Mouse (Mus musculus) midbrain, embryonic 14.5 days (tissue): ENCODE measurements around the gene Tex264. TPM values are rescaled to one million over a fixed set of nuclear protein-coding genes. Genes with fewer than 3 reads are reported as not detected.

ENCODE experiments used
- ATAC-seq: fragments of 200-750 bp; cut with Nextera tagmentation; 2 replicates; pipeline ENCODE4 v1.8.0; 2017; ENCODE audit warnings: moderate number of reproducible peaks, moderate library complexity; ENCODE audit not compliant: low FRiP score, low TSS enrichment
- DNase-seq: peaks from one replicate; pipeline ENCODE4 v3.0.0-alpha.2; 2015
- H3K27ac ChIP-seq: fragments of 300-500 bp; sonication (generic); replicated peaks from 2 replicates; pipeline ENCODE4 v1.5.1; 2014; ENCODE audit warnings: mild to moderate bottlenecking, low read depth, low read length, moderate library complexity
- H3K27me3 ChIP-seq: fragments of 300-500 bp; sonication (generic); 2 replicates; pipeline ENCODE4 v1.6.1; 2014; ENCODE audit warnings: low read length, control low read depth, mixed read lengths; ENCODE audit not compliant: control insufficient read depth, insufficient read depth
- H3K36me3 ChIP-seq: fragments of 300-500 bp; sonication (generic); 2 replicates; pipeline ENCODE4 v1.6.1; 2014; ENCODE audit warnings: low read length, control low read depth; ENCODE audit not compliant: control insufficient read depth, insufficient read depth
- H3K4me1 ChIP-seq: fragments of 300-500 bp; sonication (generic); 2 replicates; pipeline ENCODE4 v1.6.1; 2014; ENCODE audit warnings: mild to moderate bottlenecking, antibody characterized with exemption, low read length, control low read depth; ENCODE audit not compliant: control insufficient read depth, insufficient read depth
- H3K4me2 ChIP-seq: fragments of 300-500 bp; sonication (generic); 2 replicates; pipeline ENCODE4 v1.6.1; 2014; ENCODE audit warnings: mild to moderate bottlenecking, low read length, moderate library complexity
- H3K4me3 ChIP-seq: fragments of 300-500 bp; sonication (generic); replicated peaks from 2 replicates; pipeline ENCODE4 v1.5.1; 2014; ENCODE audit warnings: low read depth, low read length
- H3K9ac ChIP-seq: fragments of 300-500 bp; sonication (generic); replicated peaks from 2 replicates; pipeline ENCODE4 v1.6.1; 2014; ENCODE audit warnings: mild to moderate bottlenecking, low read length, moderate library complexity
- H3K9me3 ChIP-seq: fragments of 300-500 bp; sonication (generic); 2 replicates; pipeline ENCODE4 v1.6.1; 2016; ENCODE audit warnings: low read length, control low read depth, mixed read lengths; ENCODE audit not compliant: control insufficient read depth
- WGBS: fragments of 180-500 bp; shearing (Covaris S2); extraction: QIAGEN DNeasy Blood & Tissue Kit; methylation state at CpG from one replicate; pipeline ENCODE4 v1.1.7; 2014; 5-methylcytosine and 5-hydroxymethylcytosine counted together
- polyA plus RNA-seq: library from polyadenylated mRNA; unstranded; fragments of >200 nt; fragmentation: Nextera tagmentation; extraction: Ambion mirVana; gene quantifications from 2 replicates; pipeline ENCODE4 v1.2.1, GENCODE M21; 2014

Gene Tex264
- 48.3 and 53.6 TPM in 2 replicates for polyA plus RNA-seq

DNA sequence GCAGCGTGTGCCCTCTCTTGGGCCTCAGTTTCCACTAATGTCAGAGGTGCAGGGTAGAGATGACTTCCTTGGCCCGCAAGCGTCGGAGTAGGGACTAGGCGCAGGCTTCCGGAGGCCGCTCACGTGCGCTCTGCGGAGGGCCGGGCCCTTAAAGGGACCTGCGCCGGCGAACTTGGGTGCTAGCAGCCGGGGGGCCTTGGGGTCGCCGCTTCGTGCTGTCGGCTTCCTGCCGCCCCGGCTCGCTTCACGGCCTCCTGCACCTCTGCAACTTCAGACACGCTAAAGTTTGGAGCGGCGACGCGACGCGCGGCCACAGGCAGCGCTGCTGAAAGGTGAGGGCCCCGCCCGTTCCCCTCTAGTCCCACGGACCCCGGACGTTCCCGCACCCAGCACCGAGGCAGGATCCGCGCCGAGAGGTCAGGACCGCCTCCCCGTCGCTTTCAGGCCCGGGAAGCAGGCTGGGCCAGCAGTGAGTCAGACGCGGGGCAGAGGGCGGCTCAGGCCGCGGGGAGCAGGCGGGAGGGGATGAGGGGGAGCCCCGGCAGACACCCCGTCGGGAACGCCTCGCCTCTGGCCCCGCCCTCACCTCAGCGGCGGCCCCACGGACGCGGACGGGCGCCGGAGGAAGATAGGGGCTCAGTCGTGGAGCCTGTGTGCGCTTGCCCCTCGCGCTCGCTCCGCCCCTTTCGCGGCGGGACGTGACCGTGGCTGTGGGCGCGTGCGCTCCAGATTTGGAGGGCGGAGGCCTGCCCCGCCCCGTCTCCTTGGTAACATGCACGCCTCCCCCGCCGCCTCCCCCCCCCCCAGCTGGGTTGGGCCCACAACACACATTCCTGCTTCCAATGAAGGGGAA lies at the start of gene Tex264:
TSS of gene Tex264 (minus strand) at position 679 of the 853 bp plus-strand sequence.
- under 1% methylated on average over 84 of the region's 86 CpGs for WGBS
- Histone ChIP-seq H3K4me3 (peak within 1 kb of the TSS; percentile 84), H3K36me3 (peaks cover 15% of the 10 kb centered on the region), H3K4me2 (peak within 1 kb of the TSS; percentile 96), H3K4me1 (peaks cover 14% of the 10 kb centered on the region), H3K9ac (peak within 1 kb of the TSS; percentile 79), H3K27me3 (no peaks in the 10 kb centered on the region), H3K9me3 (no peaks in the 10 kb centered on the region), H3K27ac (peak within 1 kb of the TSS; percentile 57)
- peak; percentile 90 for DNase-seq
- peak; percentile 85 for ATAC-seq

DNA sequence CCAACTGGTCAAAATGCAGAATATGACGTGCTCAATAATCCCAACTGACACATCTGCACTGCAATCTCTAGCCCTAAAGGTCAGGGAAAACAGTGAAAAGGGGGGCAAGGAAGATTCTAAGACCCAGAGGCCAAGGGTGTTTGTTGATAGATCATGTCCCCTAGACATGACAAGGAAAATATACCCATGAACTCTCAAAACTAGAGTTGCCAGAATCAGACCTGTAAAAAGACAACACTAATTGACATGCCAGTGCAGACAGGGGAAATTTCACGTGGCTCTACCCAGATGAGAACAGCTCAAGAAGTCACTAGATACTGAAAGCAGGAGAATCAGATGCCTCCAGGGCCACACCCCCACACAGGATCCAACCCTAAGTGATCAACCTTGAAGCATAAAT lies 48.0 kb upstream of the Tex264 start:
- no peak overlapping the region for H3K9ac ChIP-seq
- no peak for DNase-seq
- no peaks in the 10 kb centered on the region for H3K36me3 ChIP-seq
- ATAC-seq = no peak
- no peak overlapping the region for H3K27ac ChIP-seq
- H3K4me3 ChIP-seq = no peak overlapping the region
- H3K4me1 ChIP-seq = no peaks in the 10 kb centered on the region
- H3K4me2 ChIP-seq = no peak overlapping the region
- no peaks in the 10 kb centered on the region for H3K9me3 ChIP-seq
- no peaks in the 10 kb centered on the region for H3K27me3 ChIP-seq
- WGBS = 76% methylated on average over 2 of the region's 2 CpGs

DNA sequence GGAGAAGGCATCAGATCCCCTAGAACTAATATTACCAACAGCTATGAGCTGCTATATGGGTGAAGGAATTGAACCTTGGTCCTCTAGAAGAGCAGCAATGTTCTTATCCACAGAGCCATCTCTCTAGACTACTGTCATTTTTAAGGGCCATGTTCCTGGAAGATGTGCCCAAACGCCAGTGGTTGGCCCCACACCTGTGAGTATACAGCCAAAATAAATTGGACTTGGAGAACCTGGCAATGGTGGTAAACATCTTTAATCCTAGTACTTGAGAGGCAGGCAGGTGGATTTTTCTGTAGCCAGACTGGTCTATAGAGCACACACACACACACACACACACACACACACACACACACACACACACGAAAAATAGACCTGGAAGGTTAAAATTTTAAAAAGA lies 43.7 kb upstream of the Tex264 start:
- H3K4me1 ChIP-seq = no peaks in the 10 kb centered on the region
- ATAC-seq = no peak

DNA sequence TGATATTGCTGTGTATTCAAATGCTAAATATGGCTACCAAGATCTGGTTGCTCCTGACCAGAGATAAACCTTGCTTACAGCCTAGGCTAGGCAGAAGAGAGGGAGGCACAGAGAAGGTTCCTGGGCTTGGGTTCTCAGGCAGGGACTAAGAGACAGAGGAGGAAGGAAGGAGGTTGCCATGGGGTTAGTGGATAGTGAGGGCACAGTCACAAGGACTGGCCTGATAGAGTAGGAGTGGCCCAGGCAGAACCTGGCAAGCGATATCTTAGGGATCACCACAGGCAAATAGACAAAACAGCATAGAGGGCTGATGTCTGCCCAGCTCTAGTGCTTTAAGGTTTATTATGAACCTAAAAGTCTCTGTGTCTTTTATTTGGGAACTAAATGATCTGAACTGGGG lies 41.2 kb upstream of the Tex264 start:
- DNase-seq (no peak), ATAC-seq (no peak)
- no peak overlapping the region for H3K4me3 ChIP-seq
- WGBS = 96% methylated on average over 1 of the region's 1 CpGs
- no peaks in the 10 kb centered on the region for H3K36me3 ChIP-seq
- H3K9me3 ChIP-seq = no peaks in the 10 kb centered on the region
- H3K4me1 ChIP-seq = no peaks in the 10 kb centered on the region
- no peak overlapping the region for H3K4me2 ChIP-seq
- H3K9ac ChIP-seq = no peak overlapping the region
- no peaks in the 10 kb centered on the region for H3K27me3 ChIP-seq
- H3K27ac ChIP-seq = no peak overlapping the region

More for the DNA sequence above, 43.7 kb upstream of the Tex264 start:
- no peaks in the 10 kb centered on the region for H3K27me3 ChIP-seq
- no peak overlapping the region for H3K27ac ChIP-seq
- no peaks in the 10 kb centered on the region for H3K9me3 ChIP-seq
- H3K4me2 ChIP-seq = no peak overlapping the region
- no peak for DNase-seq
- no peak overlapping the region for H3K4me3 ChIP-seq
- no peak overlapping the region for H3K9ac ChIP-seq
- WGBS = 97% methylated on average over 2 of the region's 2 CpGs
- H3K36me3 ChIP-seq = no peaks in the 10 kb centered on the region

DNA sequence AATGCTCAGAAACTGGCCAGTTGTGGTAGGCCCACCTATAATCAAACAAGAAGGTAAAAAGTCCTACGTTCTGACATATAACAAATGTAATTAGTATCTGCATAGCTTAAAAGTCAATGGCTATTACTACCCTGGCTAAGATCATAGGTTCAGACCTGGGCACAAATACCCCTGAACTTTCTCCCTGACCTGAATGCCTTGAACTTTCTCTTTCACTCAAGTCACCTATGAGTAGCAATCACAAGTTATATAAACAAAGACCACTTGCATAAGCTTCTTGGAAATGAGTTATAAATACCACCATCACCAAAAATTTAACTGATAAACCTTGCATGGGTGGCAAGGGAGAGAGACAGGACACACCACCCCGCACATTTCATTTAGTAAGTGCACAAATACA lies 39.7 kb upstream of the Tex264 start:
- ATAC-seq (no peak), DNase-seq (no peak)
- Histone ChIP-seq H3K36me3 (peaks cover 5% of the 10 kb centered on the region; the same call in 1 of the 2 replicates), H3K4me1 (no peaks in the 10 kb centered on the region), H3K4me2 (no peak overlapping the region), H3K27me3 (no peaks in the 10 kb centered on the region), H3K27ac (no peak overlapping the region), H3K4me3 (no peak overlapping the region), H3K9me3 (no peaks in the 10 kb centered on the region), H3K9ac (no peak overlapping the region)
- 100% methylated on average over 2 of the region's 2 CpGs for WGBS

DNA sequence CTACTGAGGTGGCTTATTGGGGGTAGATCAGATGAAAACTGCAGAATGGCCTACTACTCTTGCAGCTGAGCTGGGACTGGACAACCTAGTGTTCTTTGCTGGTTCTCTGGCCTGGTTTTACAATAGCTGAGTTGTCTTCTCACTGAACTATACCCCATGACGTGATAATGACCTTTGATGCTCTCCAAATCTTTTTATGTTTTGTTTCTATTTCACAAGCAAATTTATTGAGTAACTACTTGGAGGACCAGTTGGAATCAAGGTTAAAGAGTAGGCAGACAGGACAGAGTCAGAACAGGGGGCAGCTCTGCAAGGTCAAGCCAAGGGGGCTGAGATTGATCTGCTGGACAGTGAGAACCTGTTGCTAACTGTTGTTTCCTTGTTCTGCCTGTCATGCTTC lies 39.1 kb upstream of the Tex264 start:
- ATAC-seq = no peak
- Histone ChIP-seq H3K27ac (no peak overlapping the region), H3K27me3 (no peaks in the 10 kb centered on the region), H3K9ac (no peak overlapping the region), H3K4me2 (no peak overlapping the region), H3K4me3 (no peak overlapping the region), H3K36me3 (peaks cover 11% of the 10 kb centered on the region; the same call in 1 of the 2 replicates), H3K4me1 (no peaks in the 10 kb centered on the region), H3K9me3 (no peaks in the 10 kb centered on the region)
- DNase-seq = no peak
- 94% methylated on average over 1 of the region's 1 CpGs for WGBS

DNA sequence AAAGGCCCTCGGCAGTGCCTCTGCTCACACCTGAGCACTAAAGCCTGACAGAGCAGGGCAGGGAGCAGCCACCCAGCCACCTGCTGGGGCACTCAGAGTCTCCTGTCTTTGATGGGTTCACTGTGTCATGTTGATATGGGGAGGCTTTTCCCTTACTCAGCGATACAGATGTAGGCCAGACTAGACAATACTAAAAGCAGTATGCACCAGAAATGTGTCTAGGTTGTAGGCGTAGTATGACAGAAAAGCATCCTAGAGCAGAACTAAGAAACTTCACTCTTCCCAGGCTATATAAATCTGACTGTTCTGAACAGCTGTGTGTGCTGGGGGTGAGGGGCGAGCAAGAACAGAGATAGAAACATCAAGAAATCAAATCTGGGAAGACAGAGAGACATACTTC lies 31.0 kb upstream of the Tex264 start:
- peaks cover 82% of the 10 kb centered on the region for H3K36me3 ChIP-seq
- H3K4me3 ChIP-seq = no peak overlapping the region
- no peak for DNase-seq
- no peaks in the 10 kb centered on the region for H3K4me1 ChIP-seq
- no peak overlapping the region for H3K27ac ChIP-seq
- H3K9ac ChIP-seq = no peak overlapping the region
- H3K27me3 ChIP-seq = no peaks in the 10 kb centered on the region
- H3K9me3 ChIP-seq = no peaks in the 10 kb centered on the region
- ATAC-seq = no peak
- WGBS = 97% methylated on average over 4 of the region's 4 CpGs
- H3K4me2 ChIP-seq = no peak overlapping the region

DNA sequence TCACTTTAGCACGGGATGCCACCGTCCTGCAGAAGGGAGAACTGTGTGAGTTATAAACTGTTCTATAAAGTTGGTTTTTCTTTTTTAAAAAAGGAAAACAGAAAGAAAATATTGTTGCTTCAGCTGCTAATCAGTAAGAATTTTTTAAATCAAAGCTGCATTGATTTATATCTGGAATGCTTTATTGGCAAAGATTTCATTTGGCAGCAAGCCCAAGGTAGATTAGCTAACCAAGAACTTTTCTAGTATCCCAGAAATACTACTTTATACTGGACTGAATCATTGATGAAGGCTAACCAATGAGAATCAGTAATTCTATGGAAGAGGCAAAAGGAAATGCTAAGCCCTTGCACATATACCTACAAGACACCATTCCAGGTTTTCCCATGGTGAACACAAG lies 30.5 kb upstream of the Tex264 start:
- Histone ChIP-seq H3K36me3 (peaks cover 87% of the 10 kb centered on the region), H3K9ac (no peak overlapping the region), H3K27me3 (no peaks in the 10 kb centered on the region), H3K27ac (no peak overlapping the region), H3K4me3 (no peak overlapping the region), H3K4me1 (no peaks in the 10 kb centered on the region), H3K9me3 (no peaks in the 10 kb centered on the region), H3K4me2 (no peak overlapping the region)
- WGBS = 96% methylated on average over 2 of the region's 2 CpGs
- DNase-seq (no peak), ATAC-seq (no peak)

DNA sequence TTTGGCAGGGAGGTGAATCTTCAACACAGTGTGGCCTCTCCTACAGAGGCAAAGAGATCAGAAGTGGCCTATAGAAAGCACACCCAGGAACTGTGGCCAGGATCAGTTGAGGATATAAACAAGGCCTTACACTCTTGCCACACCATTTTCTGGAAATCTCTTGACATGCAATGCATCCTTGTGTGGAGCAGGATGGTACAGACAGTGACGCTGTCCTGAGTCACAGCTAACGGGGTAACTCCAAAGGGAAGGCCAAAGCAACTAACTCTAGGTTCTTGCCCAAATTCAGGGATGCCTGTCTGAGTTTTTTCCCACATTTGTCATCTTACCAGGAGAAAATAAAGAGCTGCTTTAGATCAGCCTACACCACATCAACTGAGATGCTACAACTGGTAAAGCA lies 26.7 kb upstream of the Tex264 start:
- ATAC-seq = no peak
- peaks cover 87% of the 10 kb centered on the region for H3K36me3 ChIP-seq

More for the DNA sequence above, 26.7 kb upstream of the Tex264 start:
- no peak overlapping the region for H3K4me3 ChIP-seq
- H3K4me2 ChIP-seq = no peak overlapping the region
- no peak for DNase-seq
- no peak overlapping the region for H3K9ac ChIP-seq
- no peak overlapping the region for H3K27ac ChIP-seq
- no peaks in the 10 kb centered on the region for H3K27me3 ChIP-seq
- 97% methylated on average over 2 of the region's 2 CpGs for WGBS
- H3K9me3 ChIP-seq = no peaks in the 10 kb centered on the region
- no peaks in the 10 kb centered on the region for H3K4me1 ChIP-seq
